Mouse (Mus musculus) liver, postnatal 0 days (tissue): ENCODE results near the gene Myrip. TPM values are rescaled to one million over a fixed set of nuclear protein-coding genes. Genes with fewer than 3 reads are reported as not detected.

Experiments
- ATAC-seq: fragments of 200-750 bp; cut with Nextera tagmentation; 2 replicates; pipeline ENCODE4 v1.8.0; 2017; ENCODE audit warnings: mild to moderate bottlenecking, moderate library complexity
- DNase-seq: peaks from one replicate; pipeline ENCODE4 v3.0.0-alpha.2; 2016
- H3K27ac ChIP-seq: fragments of 300-500 bp; sonication (generic); 2 replicates; pipeline ENCODE4 v1.5.1; 2014; ENCODE audit warnings: antibody characterized with exemption, moderate library complexity, mild to moderate bottlenecking, low read depth
- H3K27me3 ChIP-seq: fragments of 300-500 bp; sonication (generic); 2 replicates; pipeline ENCODE4 v1.6.1; 2014; ENCODE audit warnings: low read length, control low read depth, mixed read lengths; ENCODE audit not compliant: insufficient read depth
- H3K36me3 ChIP-seq: fragments of 300-500 bp; sonication (generic); replicated peaks from 2 replicates; pipeline ENCODE4 v1.6.1; 2014; ENCODE audit warnings: mild to moderate bottlenecking, control low read depth, low read length, moderate library complexity, mixed read lengths; ENCODE audit not compliant: insufficient read depth
- H3K4me1 ChIP-seq: fragments of 300-500 bp; sonication (generic); 2 replicates; pipeline ENCODE4 v1.6.1; 2014; ENCODE audit warnings: antibody characterized with exemption, mild to moderate bottlenecking, control low read depth; ENCODE audit not compliant: insufficient read depth
- H3K4me2 ChIP-seq: fragments of 300-500 bp; sonication (generic); 2 replicates; pipeline ENCODE4 v1.6.1; 2014; ENCODE audit warnings: low read depth, mild to moderate bottlenecking, low read length, moderate library complexity, mixed read lengths
- H3K4me3 ChIP-seq: fragments of 300-500 bp; sonication (generic); 2 replicates; pipeline ENCODE4 v1.5.1; 2014; ENCODE audit warnings: low read depth, low read length
- H3K9ac ChIP-seq: fragments of 300-500 bp; sonication (generic); replicated peaks from 2 replicates; pipeline ENCODE4 v1.6.1; 2014; ENCODE audit warnings: mild to moderate bottlenecking, moderate library complexity
- H3K9me3 ChIP-seq: fragments of 300-500 bp; sonication (generic); 2 replicates; pipeline ENCODE4 v1.6.1; 2016; ENCODE audit warnings: mild to moderate bottlenecking, control low read depth, low read length, mixed read lengths
- CTCF ChIP-seq: sonication (generic); IDR thresholded peaks from 2 replicates; pipeline ENCODE4 v1.5.1; 2016; ENCODE audit warnings: antibody characterized with exemption, low read depth
- EP300 ChIP-seq: IDR thresholded peaks from 2 replicates; pipeline ENCODE4 v1.6.1; 2016; ENCODE audit warnings: antibody characterized with exemption, low read depth, mild to moderate bottlenecking
- WGBS: fragments of 180-500 bp; shearing (Covaris S2); extraction: QIAGEN DNeasy Blood & Tissue Kit; methylation state at CpG from one replicate; pipeline ENCODE4 v1.1.7; 2014; ENCODE audit not compliant: insufficient replicate concordance; 5-methylcytosine and 5-hydroxymethylcytosine counted together
- polyA plus RNA-seq: library from polyadenylated mRNA; unstranded; fragments of >200 nt; fragmentation: Nextera tagmentation; extraction: Ambion mirVana; gene quantifications from 2 replicates; pipeline ENCODE4 v1.2.1, GENCODE M21; 2015

Myrip gene
- polyA plus RNA-seq, 1 experiment from 2014 or later: 0.09 TPM

DNA sequence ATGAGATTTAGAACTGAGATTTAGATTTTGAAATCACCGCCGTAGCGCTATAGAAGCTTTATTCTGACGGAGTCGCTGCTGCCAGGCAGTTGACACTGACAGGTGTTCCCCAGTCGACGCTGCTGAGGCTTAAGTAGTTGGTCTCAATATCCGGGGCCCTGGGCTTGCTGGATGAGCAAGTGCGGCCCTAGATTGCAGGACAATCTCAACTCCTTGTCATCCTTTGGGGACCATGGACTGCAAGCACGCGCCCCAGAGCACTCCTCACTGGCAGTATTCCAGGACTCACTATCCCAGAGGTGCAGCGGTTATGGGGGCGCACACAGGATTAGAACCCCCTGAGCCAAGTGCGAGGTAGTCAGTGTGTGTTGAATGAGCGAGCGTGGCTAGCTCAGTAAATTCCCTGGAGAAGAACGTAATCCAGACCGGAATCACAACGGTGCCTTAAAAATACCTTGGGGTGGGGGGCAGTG is 1.7 kb downstream of the Myrip start:
- TF ChIP-seq EP300 (no peak), CTCF (no peak)
- Histone ChIP-seq H3K27ac (no peak overlapping the region), H3K9me3 (peaks cover 3% of the 10 kb centered on the region), H3K4me2 (peak overlapping the region; percentile 67; the same call in 1 of the 2 replicates), H3K9ac (no peak overlapping the region), H3K27me3 (peaks cover 44% of the 10 kb centered on the region), H3K36me3 (no peaks in the 10 kb centered on the region), H3K4me1 (0 out of 2 replicates have a peak, but pooled peaks cover 5% of the 10 kb centered on the region), H3K4me3 (peak overlapping the region; percentile 42)
- 20% methylated on average over 19 of the region's 19 CpGs for WGBS
- DNase-seq: no peak
- no peak for ATAC-seq

DNA sequence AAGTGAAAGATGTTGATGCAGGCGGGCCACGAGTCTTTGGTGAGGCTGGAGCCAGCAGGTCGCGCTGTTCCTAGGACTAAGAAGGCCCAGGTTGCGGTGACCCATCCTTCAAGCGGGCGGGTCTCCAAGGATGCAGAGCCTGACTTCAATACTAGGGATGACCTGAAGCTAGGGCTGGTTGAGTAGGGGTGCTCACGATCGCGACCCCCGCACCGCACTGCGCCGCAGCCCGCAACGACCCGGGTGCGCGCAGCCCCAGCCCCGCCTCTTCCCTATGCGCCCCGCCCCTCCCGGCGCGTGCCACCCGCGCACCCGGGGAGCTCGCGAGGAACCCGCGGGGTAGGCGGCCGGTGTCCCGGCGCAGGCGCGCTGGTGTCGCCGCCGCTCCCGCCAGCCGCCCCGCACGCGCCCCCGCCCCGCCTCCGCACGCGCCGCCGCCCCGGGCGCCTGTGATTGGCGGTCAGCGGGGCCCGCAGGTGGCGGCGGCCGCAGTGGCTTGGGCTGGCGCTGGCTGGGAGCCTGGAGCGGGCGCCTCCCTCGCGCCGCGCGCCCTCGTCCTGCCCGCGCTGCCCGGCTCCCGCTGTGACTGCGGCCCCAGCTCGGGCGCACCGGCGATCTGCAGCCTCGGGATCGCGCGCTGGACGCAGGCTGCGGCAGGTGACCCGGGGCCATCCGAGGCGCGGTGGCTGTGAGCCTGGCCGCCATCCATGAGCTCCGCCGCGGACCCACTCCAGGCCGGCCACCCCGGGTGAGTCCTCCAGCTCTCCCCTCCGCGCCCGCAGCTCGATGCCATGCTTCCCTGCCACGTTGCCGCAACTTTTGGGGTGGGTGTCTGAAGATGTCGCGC is 2.4 kb downstream of the Myrip start:
- Histone ChIP-seq H3K4me2 (peak overlapping the region; percentile 67), H3K36me3 (no peaks in the 10 kb centered on the region), H3K4me1 (0 out of 2 replicates have a peak, but pooled peaks cover 5% of the 10 kb centered on the region), H3K4me3 (peak overlapping the region; percentile 42), H3K9ac (no peak overlapping the region), H3K27ac (no peak overlapping the region), H3K27me3 (peaks cover 44% of the 10 kb centered on the region), H3K9me3 (peaks cover 3% of the 10 kb centered on the region)
- TF ChIP-seq CTCF: no peak
- no peak for TF ChIP-seq EP300
- peak; percentile 23 for DNase-seq
- ATAC-seq: no peak; the same call in 1 of the 2 replicates
- WGBS: 2% methylated on average over 69 of the region's 103 CpGs

DNA sequence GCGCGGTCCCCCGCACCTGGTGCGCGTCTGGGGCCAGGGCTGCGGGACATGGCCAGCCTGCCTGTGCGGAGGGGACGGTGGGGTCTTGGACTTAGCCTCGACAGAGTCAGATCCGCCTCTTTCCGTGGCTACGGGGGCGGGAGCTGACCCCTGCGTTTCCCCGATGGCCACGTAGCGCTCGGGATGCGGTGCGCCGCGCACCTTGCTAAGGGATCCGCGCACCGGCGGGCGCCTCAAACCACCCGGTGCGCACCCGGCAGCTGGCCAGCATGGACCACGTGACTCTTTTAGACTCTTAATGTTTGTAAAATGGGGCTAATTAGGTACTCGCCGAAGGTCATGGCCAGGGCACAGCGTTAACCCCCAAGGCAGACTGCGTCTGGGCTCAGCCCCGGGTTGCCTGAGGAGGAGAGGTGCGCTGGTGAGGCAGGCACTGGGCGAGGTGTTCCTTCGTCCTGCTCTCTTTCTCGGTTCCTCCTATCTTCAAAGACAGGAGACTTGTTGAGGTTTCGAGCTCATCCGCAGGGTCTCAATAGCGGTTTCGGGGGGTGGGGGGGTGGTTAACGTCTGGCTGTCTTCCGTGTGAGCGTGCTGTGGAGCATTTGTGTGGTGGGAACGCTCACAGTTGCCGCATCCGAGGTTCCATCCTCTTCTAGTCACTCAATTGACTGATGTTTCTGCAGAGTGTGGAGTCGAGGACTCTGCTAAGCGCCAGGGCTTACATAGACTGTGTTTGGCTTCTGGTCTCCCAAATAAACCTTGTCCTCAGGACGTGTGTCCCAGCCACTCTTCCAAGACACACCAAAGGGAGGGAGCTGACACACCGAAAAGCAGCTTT is 3.2 kb downstream of the Myrip start:
- Histone ChIP-seq H3K27ac (no peak overlapping the region), H3K9ac (no peak overlapping the region), H3K4me3 (peak overlapping the region; percentile 42), H3K4me2 (peak overlapping the region; percentile 67), H3K9me3 (peaks cover 3% of the 10 kb centered on the region), H3K36me3 (no peaks in the 10 kb centered on the region), H3K27me3 (peaks cover 44% of the 10 kb centered on the region), H3K4me1 (0 out of 2 replicates have a peak, but pooled peaks cover 5% of the 10 kb centered on the region)
- WGBS: 3% methylated on average over 54 of the region's 54 CpGs
- TF ChIP-seq CTCF (no peak), EP300 (no peak)
- ATAC-seq (no peak), DNase-seq (no peak)

DNA sequence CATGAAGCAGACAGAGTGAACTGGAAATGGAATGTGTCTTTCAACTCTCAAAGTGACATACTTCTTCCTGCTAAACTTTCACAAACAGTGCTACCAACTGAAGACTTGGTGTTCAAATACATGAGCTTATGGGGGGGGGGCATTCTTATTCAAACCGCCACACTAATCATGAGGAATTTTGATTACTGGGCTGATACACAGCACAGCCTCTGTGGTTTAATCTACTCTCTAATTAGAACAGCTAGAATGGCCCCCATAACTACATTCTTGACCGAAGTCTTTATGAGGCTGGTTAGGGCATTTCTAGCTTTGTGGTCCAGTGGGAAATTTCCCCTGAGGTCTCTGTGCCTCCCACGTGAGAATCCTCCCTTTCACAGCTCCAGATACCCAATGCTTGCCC is 13.9 kb downstream of the Myrip start:
- 69% methylated on average over 3 of the region's 3 CpGs for WGBS
- Histone ChIP-seq H3K27ac (no peak overlapping the region), H3K36me3 (no peaks in the 10 kb centered on the region), H3K4me2 (no peak overlapping the region), H3K27me3 (no peaks in the 10 kb centered on the region), H3K9me3 (no peaks in the 10 kb centered on the region), H3K4me3 (no peak overlapping the region), H3K9ac (no peak overlapping the region), H3K4me1 (no peaks in the 10 kb centered on the region)
- no peak for DNase-seq
- no peak for TF ChIP-seq CTCF
- no peak for TF ChIP-seq EP300
- ATAC-seq: no peak

DNA sequence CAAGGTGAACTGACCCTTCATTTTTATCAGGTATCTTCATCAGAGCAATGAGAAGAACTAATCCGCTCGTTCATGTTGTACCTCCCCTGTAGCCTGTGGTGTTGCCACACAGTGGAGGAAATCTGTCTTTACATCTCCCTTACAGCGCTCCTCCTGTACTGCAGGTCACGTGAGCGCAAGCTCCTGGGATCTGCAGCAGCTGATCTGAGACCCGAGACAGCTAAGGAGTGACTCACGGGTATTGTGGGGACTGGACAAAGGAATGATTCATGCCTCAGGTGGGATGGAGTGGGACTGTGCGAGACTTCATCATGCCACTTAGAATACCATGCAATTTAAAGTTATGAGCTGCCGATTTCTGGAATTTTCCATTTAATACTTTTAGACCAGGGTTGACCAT is 17.8 kb downstream of the Myrip start:
- no peak for ATAC-seq
- H3K27ac ChIP-seq: no peak overlapping the region
- H3K9ac ChIP-seq: no peak overlapping the region
- no peak overlapping the region for H3K4me2 ChIP-seq
- DNase-seq: no peak
- no peak overlapping the region for H3K4me3 ChIP-seq
- no peaks in the 10 kb centered on the region for H3K9me3 ChIP-seq
- 77% methylated on average over 9 of the region's 9 CpGs for WGBS
- TF ChIP-seq EP300: no peak
- TF ChIP-seq CTCF: no peak
- H3K36me3 ChIP-seq: no peaks in the 10 kb centered on the region
- H3K27me3 ChIP-seq: no peaks in the 10 kb centered on the region
- no peaks in the 10 kb centered on the region for H3K4me1 ChIP-seq

DNA sequence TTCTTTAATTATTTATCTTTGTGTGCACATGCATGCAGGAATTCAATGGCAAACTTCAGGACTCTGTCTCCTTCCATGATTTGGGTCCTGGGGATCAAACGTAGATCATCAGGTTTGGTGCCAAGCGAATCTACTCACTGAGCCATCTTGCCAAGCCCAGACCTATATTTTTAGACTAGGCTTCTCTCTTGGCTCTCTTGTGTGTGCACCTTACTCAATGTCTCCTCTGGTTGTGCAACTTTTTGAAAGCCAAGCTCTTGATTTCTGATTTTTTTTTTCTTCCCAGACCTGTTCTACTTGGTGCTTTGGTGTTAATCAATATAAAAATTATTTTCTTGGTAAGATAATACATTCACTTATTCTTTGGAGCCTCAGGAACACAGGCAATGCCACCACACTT is 19.3 kb downstream of the Myrip start:
- ATAC-seq (no peak), DNase-seq (no peak)
- Histone ChIP-seq H3K4me3 (no peak overlapping the region), H3K4me1 (no peaks in the 10 kb centered on the region), H3K27ac (no peak overlapping the region), H3K9me3 (no peaks in the 10 kb centered on the region), H3K4me2 (no peak overlapping the region), H3K27me3 (no peaks in the 10 kb centered on the region), H3K36me3 (no peaks in the 10 kb centered on the region), H3K9ac (no peak overlapping the region)
- TF ChIP-seq CTCF (no peak), EP300 (no peak)
- WGBS: 84% methylated on average over 2 of the region's 2 CpGs
